Mouse (Mus musculus): ENCODE measurements at regions not wholly inside any gene's neighbourhood (a gene's known extent, or its start where the extent isn't known, plus 50 kb on each side); places are given as distances from the start of the nearest gene placed in this dataset.

DNA sequence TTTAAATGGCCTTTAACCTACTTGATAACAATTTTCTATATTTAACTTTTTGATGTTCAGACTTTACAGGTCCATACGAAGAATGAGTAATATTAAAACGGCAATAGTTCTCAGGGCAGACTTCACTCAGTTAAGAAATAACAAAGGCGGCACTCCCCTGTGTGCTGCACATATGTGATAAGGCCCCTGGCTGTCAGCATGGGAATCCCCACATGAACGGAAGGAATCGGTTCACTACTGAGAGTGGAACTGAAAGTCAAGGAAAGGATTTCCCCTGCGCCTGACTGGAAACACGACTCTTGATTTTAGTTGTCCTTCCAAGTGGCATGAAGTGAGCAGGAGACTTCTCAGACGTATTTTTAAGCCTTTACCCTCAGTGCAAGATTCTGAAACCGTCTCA lies 210.5 kb upstream of the Klf14 start:
- in situ Hi-C loops (cut with MboI; ENCODE audit: low pct_unique_long_range_greater_than_20kb in 1 of 2, low sequenced_read_pairs in 2 of 2, unreplicated experiment in 1 of 2), result no loop called here

DNA sequence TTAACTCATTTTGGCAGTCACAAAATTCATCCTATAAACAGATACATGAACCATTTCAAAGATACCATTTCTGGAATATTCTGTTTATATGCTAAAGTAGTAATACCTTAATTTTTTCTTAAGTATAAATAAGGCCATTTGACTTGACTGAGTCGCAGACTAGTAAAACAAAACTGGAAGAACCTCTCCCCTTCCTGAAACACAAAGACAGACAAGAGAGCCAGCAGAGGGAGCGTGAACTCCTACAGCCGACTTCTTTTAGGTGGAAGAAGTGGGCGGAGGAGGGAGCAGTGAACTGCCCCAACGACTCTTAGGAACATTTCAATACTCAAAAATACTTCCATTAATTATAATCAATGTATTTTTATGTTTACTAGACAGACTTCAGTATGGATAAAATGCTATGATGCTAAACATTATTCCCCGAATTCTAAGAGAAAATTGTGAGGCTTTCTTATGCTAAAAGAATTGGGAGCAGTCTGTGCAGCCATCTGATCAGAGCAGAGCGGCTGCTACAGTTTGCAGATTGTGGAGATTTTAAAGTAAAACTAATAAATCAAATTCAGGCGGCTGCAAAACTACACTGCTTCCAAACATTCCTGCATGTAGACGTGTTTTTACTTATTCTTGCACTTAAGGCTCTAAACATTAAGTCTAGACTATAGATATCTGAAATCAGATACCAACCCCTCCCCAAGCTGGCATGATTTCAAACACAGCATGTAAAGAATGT lies 211.2 kb upstream of the Klf14 start:
- in situ Hi-C loops (cut with MboI; ENCODE audit: low pct_unique_long_range_greater_than_20kb in 1 of 2, low sequenced_read_pairs in 2 of 2, unreplicated experiment in 1 of 2), result loop anchor here in 1 of 2 experiments (10.0 kb wide), 1 partner anchor 105 kb away; no protein-coding TSS in a partner anchor

DNA sequence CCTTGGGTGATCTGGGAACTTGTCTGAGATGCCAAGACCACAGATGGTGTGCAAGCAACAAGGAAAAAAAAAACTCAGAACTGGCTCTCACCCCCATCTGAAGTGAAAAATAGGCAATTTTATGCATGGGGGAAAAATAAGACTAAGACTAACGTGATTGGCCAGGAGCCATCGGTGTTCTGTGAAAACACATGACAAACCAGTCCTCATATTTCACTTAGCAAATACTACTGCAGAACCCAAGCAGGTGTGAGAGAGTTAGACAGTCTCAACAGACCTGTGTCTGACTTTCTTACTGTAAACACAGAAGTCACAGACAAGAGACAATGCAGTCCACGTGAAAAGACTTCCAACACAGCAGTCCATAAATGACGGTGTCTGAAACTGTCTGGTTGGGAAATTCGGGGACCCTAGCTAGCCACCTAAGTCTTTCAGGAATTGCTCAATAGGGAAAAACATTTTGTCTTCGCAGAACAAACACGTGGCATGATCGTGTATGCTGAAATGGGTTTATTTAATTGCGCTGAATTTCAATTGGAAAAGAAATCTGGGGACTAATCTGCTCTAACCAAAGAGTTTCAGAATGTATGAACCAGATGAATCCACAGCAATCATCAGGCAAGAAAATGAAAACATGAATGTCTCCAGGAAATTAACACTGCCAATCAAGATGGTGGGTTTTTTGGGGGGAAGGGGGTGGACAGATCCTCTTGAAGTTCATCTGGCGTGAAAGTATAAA lies 213.1 kb upstream of the Klf14 start:
- in situ Hi-C loops (cut with MboI; ENCODE audit: low pct_unique_long_range_greater_than_20kb in 1 of 2, low sequenced_read_pairs in 2 of 2, unreplicated experiment in 1 of 2), result loop anchor here in 1 of 2 experiments (10.0 kb wide), 1 partner anchor 107 kb away; no protein-coding TSS in a partner anchor

GRCm38 (mm10) chr6:31175769-31176168 lies 216.9 kb upstream of the Klf14 start:
- in situ Hi-C loops (cut with MboI; ENCODE audit: low pct_unique_long_range_greater_than_20kb in 1 of 2, low sequenced_read_pairs in 2 of 2, unreplicated experiment in 1 of 2), result loop anchor here in 1 of 2 experiments (10.0 kb wide), 1 partner anchor 111 kb away; no protein-coding TSS in a partner anchor

DNA sequence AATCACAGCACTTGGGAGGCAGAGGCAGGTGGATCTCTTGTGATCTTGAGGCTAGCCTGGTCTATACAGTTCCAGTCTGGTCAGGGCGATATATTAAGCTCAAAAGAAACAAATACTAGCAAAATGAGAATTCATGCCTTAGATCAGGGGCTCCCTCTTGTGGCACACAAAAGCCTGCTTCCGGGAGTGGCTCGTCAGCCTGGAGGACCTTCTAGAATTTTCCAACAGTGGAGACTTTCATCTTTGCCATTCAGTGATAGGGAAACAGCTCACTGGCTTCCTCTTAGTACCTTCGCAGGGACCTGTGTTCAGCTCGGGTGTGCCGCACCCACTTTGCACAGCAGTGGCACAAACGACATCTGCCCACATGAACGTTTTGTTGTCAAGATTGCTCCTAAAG lies 217.5 kb upstream of the Klf14 start:
- in situ Hi-C loops (cut with MboI; ENCODE audit: low pct_unique_long_range_greater_than_20kb in 1 of 2, low sequenced_read_pairs in 2 of 2, unreplicated experiment in 1 of 2), result loop anchor here in 1 of 2 experiments (10.0 kb wide), 1 partner anchor 112 kb away; no protein-coding TSS in a partner anchor

- in situ Hi-C loops (cut with MboI; ENCODE audit: low pct_unique_long_range_greater_than_20kb in 1 of 2, low sequenced_read_pairs in 2 of 2, unreplicated experiment in 1 of 2), result loop anchor here in 1 of 2 experiments (10.0 kb wide), 1 partner anchor 112 kb away; no protein-coding TSS in a partner anchor
Observed at GRCm38 (mm10) chr6:31176831-31177230, 218.0 kb upstream of the Klf14 start.

DNA sequence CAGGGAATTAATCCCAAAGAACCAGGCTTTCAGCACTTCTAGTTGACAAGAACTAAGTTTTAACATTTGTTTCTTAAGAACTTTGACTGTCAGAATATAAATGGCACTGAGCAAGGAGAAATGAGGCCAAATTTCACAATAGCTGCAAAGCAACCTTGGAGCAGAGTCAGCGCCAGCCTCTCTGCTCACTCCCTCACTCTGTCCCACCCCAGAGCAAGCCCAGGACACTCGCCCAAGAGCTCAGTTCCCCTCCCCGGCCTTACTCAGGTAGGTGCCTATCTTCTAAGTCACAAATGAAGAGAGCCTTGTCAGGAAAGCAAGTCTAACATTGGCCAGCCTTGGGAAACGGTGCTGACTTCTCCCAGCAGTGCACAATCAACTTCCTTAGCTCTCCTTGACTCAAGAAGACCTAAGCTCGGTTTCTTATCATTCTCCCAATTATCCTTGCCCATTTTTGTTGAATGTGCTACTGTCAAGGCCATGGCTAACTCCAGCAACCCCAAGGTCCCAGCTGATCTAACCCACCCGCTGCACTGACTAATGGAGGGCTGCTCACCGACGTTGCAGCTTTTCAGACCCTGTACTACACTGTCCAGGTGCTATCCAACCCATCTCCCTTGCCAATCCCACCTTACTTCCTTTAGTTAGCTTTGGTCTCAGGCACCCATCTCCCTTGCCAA lies 219.5 kb upstream of the Klf14 start:
- in situ Hi-C loops (cut with MboI; ENCODE audit: low pct_unique_long_range_greater_than_20kb in 1 of 2, low sequenced_read_pairs in 2 of 2, unreplicated experiment in 1 of 2), result loop anchor here in 1 of 2 experiments (10.0 kb wide), 1 partner anchor 114 kb away; no protein-coding TSS in a partner anchor

GRCm38 (mm10) chr6:31182284-31182683 lies 216.3 kb upstream of the Mkln1 start:
- in situ Hi-C loops (cut with MboI; ENCODE audit: low pct_unique_long_range_greater_than_20kb in 1 of 2, low sequenced_read_pairs in 2 of 2, unreplicated experiment in 1 of 2), result no loop called here

DNA sequence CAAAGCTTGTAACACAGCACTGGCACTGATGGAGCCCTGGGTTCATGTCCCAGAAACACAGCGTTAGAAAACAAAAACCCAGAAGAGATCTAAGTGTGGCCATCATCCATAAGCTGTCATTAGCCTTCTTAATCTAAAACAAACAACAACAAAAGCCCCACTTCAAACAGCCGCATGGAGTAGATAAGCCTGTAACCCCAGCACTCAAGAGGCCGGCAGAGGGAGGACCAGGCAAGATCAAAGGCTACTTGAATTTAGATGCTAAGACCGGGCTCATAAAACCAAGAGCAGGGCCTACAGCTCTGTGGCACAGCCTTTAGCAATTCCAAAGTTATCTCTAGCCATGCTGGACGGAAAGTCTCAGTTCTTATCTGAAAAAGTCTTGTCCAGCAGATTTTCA lies 215.4 kb upstream of the Mkln1 start:
- in situ Hi-C loops (cut with MboI; ENCODE audit: low pct_unique_long_range_greater_than_20kb in 1 of 2, low sequenced_read_pairs in 2 of 2, unreplicated experiment in 1 of 2), result no loop called here

DNA sequence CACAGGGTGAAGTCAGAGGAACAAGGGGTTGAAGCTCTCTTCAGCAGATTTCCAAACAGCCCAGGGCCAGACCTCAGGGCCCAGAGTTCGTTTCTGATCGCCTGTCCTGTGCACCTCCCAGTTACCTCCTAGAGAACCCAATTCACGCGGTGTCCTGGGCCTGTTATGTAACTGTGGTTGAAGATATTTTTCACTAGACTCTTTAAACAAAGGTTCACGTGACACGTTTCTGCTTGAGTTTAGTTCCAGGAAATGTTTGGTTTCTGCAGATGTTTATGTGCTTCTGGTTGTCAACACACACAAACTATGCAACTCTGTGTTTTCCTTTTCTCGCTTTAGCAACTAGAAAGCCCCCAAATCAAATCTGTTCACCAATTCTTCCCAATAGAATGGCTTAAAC lies 214.0 kb upstream of the Mkln1 start:
- in situ Hi-C loops (cut with MboI; ENCODE audit: low pct_unique_long_range_greater_than_20kb in 1 of 2, low sequenced_read_pairs in 2 of 2, unreplicated experiment in 1 of 2), result no loop called here

- in situ Hi-C loops (cut with MboI; ENCODE audit: low pct_unique_long_range_greater_than_20kb in 1 of 2, low sequenced_read_pairs in 2 of 2, unreplicated experiment in 1 of 2), result no loop called here
Observed at GRCm38 (mm10) chr6:31185151-31185550, 213.4 kb upstream of the Mkln1 start.

DNA sequence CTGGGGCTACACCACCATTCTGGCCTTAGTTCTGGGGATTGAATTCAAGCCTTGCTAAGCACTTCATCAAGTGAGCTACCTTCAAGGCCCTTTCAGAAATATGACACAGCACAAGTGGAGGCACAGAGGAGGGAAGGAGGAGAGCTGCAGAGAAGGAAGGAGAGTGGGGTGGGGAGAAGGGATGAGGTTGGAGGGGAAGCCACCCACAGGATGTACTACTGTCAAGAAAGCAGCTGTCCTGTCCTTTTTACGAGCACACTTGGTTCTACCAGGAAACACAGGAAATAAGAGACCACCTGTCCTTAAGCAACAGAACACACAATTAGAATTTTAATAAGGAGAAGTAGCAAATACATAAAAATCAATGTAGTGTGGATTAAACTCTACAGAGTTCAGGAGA lies 210.5 kb upstream of the Mkln1 start:
- in situ Hi-C loops (cut with MboI; ENCODE audit: low pct_unique_long_range_greater_than_20kb in 1 of 2, low sequenced_read_pairs in 2 of 2, unreplicated experiment in 1 of 2), result no loop called here

GRCm38 (mm10) chr6:31189060-31189459 lies 209.5 kb upstream of the Mkln1 start:
- in situ Hi-C loops (cut with MboI; ENCODE audit: low pct_unique_long_range_greater_than_20kb in 1 of 2, low sequenced_read_pairs in 2 of 2, unreplicated experiment in 1 of 2), result no loop called here

- in situ Hi-C loops (cut with MboI; ENCODE audit: low pct_unique_long_range_greater_than_20kb in 1 of 2, low sequenced_read_pairs in 2 of 2, unreplicated experiment in 1 of 2), result no loop called here
Observed at GRCm38 (mm10) chr6:31190070-31190469, 208.5 kb upstream of the Mkln1 start.

DNA sequence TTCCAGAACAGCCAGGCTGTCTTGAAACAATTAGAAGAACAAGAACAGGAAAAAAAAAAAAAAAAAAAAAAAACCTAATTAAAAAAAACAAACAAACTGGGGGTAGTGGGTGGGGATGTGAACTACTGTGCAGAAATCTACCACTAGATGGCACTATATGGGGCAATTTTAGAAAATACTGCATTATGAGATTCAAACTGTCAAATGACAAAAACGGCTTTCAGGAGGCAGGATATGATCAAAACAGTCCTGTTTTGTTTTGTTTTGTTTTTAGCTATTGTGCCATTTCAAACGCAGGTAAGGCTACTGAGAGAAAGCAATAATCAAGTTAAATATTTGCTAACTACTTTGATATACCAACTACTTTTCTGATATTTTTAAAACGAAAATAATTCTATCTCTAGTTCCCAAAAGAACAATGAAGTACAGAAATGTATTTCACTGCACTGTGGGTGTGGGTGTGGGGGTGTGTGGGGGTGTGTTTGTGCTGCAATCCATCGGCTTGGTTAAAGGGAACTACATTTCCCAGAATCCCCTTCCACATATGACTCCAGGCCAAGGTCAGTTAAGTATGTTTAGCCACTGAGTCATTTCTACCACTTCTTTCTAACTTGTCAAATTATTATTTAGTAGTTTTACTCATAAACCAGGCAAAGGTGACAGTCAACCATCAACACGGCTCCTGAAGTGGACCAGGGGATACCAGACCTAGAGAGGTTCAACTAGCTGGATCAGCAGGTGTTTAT lies 207.7 kb upstream of the Mkln1 start:
- in situ Hi-C loops (cut with MboI; ENCODE audit: low pct_unique_long_range_greater_than_20kb in 1 of 2, low sequenced_read_pairs in 2 of 2, unreplicated experiment in 1 of 2), result no loop called here

- in situ Hi-C loops (cut with MboI; ENCODE audit: low pct_unique_long_range_greater_than_20kb in 1 of 2, low sequenced_read_pairs in 2 of 2, unreplicated experiment in 1 of 2), result no loop called here
Observed at GRCm38 (mm10) chr6:31191577-31191976, 207.0 kb upstream of the Mkln1 start.

DNA sequence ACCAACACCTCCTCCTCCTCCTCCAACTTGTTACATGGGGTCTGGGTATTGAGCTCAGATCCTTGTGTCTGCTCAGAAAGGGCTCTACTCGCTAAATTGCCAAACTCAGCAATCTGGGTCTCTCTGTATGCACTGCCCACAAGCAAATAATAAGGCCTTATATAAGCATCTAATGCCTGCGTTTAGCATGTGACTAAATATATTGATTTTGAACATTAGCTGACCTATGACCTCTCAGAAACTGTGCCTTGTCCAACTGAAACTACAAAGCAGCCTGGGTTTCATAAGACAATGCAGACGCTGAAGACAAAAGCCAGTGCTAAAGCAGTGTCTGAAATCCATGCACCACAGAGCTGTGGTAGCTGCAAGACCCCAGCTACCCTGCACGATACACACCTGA lies 206.3 kb upstream of the Mkln1 start:
- in situ Hi-C loops (cut with MboI; ENCODE audit: low pct_unique_long_range_greater_than_20kb in 1 of 2, low sequenced_read_pairs in 2 of 2, unreplicated experiment in 1 of 2), result no loop called here

DNA sequence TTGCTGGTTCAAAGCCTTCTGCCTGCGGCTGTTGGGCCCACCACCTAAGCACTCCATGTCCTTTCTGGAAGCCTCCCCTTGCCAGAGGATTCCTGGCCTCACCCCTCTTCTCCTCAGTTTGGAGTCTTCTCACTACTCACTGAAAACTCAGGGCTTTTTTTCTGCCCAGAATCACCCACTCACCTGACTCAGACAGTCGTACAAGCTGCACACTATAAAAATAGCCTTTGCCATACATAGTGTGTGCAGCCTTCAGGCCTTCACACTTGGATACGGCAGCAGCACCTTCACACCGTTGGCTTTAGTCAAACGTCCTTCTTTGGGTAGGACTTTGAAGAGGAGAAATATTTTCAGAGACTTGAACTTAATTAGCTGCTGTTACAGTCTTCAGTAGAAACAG lies 205.3 kb upstream of the Mkln1 start:
- in situ Hi-C loops (cut with MboI; ENCODE audit: low pct_unique_long_range_greater_than_20kb in 1 of 2, low sequenced_read_pairs in 2 of 2, unreplicated experiment in 1 of 2), result no loop called here

Measured in mouse embryonic stem cell (cell line).